Mouse (Mus musculus) layer of hippocampus, adult 9-11 months (tissue): ENCODE measurements around the gene Nkpd1.

Source experiments
- DNase-seq: peaks from one replicate; pipeline ENCODE4 v3.0.0; 2022

Gene Nkpd1

GRCm38 (mm10) chr7:19517652-19518365 lies at the start of gene Nkpd1:
TSS of gene Nkpd1 (plus strand) at chr7:19517838.
- DNase-seq = no peak

GRCm38 (mm10) chr7:19468279-19468678 lies 49.4 kb upstream of the Nkpd1 start:
- no peak for DNase-seq

GRCm38 (mm10) chr7:19469404-19469803 lies 48.2 kb upstream of the Nkpd1 start:
- no peak for DNase-seq

GRCm38 (mm10) chr7:19470308-19470707 lies 47.3 kb upstream of the Nkpd1 start:
- no peak for DNase-seq

- no peak for DNase-seq
Measured at GRCm38 (mm10) chr7:19472403-19472802, 45.2 kb upstream of the Nkpd1 start.

- peak; percentile 85 for DNase-seq
Measured at GRCm38 (mm10) chr7:19473875-19474443, 43.7 kb upstream of the Nkpd1 start.

GRCm38 (mm10) chr7:19477084-19477483 lies 40.6 kb upstream of the Nkpd1 start:
- DNase-seq = no peak

GRCm38 (mm10) chr7:19477624-19478384 lies 39.8 kb upstream of the Nkpd1 start:
- DNase-seq = no peak

- DNase-seq = no peak
Measured at GRCm38 (mm10) chr7:19483281-19483680, 34.4 kb upstream of the Nkpd1 start.

GRCm38 (mm10) chr7:19485488-19485887 lies 32.1 kb upstream of the Nkpd1 start:
- DNase-seq = no peak

GRCm38 (mm10) chr7:19486549-19486948 lies 31.1 kb upstream of the Nkpd1 start:
- no peak for DNase-seq

- no peak for DNase-seq
Measured at GRCm38 (mm10) chr7:19489525-19489924, 28.1 kb upstream of the Nkpd1 start.

- no peak for DNase-seq
Measured at GRCm38 (mm10) chr7:19491731-19492130, 25.9 kb upstream of the Nkpd1 start.

GRCm38 (mm10) chr7:19494751-19495474 lies 22.7 kb upstream of the Nkpd1 start:
- no peak for DNase-seq

- no peak for DNase-seq
Measured at GRCm38 (mm10) chr7:19495521-19496213, 22.0 kb upstream of the Nkpd1 start.

- DNase-seq = no peak
Measured at GRCm38 (mm10) chr7:19496214-19496555, 21.5 kb upstream of the Nkpd1 start.

- no peak for DNase-seq
Measured at GRCm38 (mm10) chr7:19498326-19498725, 19.3 kb upstream of the Nkpd1 start.

- no peak for DNase-seq
Measured at GRCm38 (mm10) chr7:19500420-19501363, 16.9 kb upstream of the Nkpd1 start.

- no peak for DNase-seq
Measured at GRCm38 (mm10) chr7:19501658-19502057, 16.0 kb upstream of the Nkpd1 start.

GRCm38 (mm10) chr7:19503481-19504068 lies 14.1 kb upstream of the Nkpd1 start:
- DNase-seq = no peak

- DNase-seq = no peak
Measured at GRCm38 (mm10) chr7:19506326-19506725, 11.3 kb upstream of the Nkpd1 start.
